Mouse (Mus musculus) heart, adult 2 months (tissue): ENCODE measurements at regions not wholly inside any gene's neighbourhood (a gene's known extent, or its start where the extent isn't known, plus 50 kb on each side); places are given as distances from the start of the nearest gene placed in this dataset.

ENCODE experiments used
- DNase-seq, 2 experiments: peaks; one replicate each; pipeline ENCODE4 v3.0.0; 2021
- H3K27ac ChIP-seq: fragments of 200-600 bp; 2 replicates; pipeline ENCODE4 v1.8.1; 2022
- H3K27me3 ChIP-seq: fragments of 200-500 bp; 2 replicates; pipeline ENCODE4 v1.6.1; 2012; ENCODE audit warnings: mild to moderate bottlenecking, low read length, inconsistent platforms, mixed read lengths; ENCODE audit not compliant: control insufficient read depth, insufficient read depth
- H3K36me3 ChIP-seq: fragments of 200-500 bp; 2 replicates; pipeline ENCODE4 v1.6.1; 2012; ENCODE audit warnings: low read length, inconsistent platforms; ENCODE audit not compliant: control insufficient read depth, insufficient read depth
- H3K4me1 ChIP-seq: fragments of 200-500 bp; 2 replicates; pipeline ENCODE4 v1.6.1; 2011; ENCODE audit warnings: low read length; ENCODE audit not compliant: control insufficient read depth, insufficient read depth
- H3K4me3 ChIP-seq: fragments of 200-600 bp; 2 replicates; pipeline ENCODE4 v1.8.1; 2022
- H3K79me2 ChIP-seq: fragments of 200-500 bp; replicated peaks from 2 replicates; pipeline ENCODE4 v1.6.1; 2012; ENCODE audit warnings: mild to moderate bottlenecking, inconsistent platforms, low read length, moderate library complexity, mixed read lengths; ENCODE audit not compliant: control insufficient read depth, insufficient read depth
- H3K9ac ChIP-seq: fragments of 200-500 bp; 2 replicates; pipeline ENCODE4 v1.6.1; 2012; ENCODE audit warnings: low read depth, mild to moderate bottlenecking, control low read depth, inconsistent platforms, low read length, mixed read lengths
- CTCF ChIP-seq: fragments of 200-600 bp; IDR thresholded peaks from 2 replicates; pipeline ENCODE4 v1.8.1; 2022; ENCODE audit warnings: antibody characterized with exemption, mild to moderate bottlenecking, moderate library complexity
- EP300 ChIP-seq: fragments of 200-500 bp; IDR thresholded peaks from 2 replicates; pipeline ENCODE4 v1.6.1; 2011; ENCODE audit warnings: low read depth, low read length, control low read depth; ENCODE audit not compliant: insufficient read depth
- POLR2A ChIP-seq: fragments of 200-500 bp; IDR thresholded peaks from 2 replicates; pipeline ENCODE4 v1.6.1; 2011; ENCODE audit warnings: mild to moderate bottlenecking, low read depth, low read length, control low read depth; ENCODE audit not compliant: insufficient read depth
- WGBS: fragments of 180-500 bp; shearing (Covaris S2); methylation state at CpG from one replicate; pipeline ENCODE4 v1.1.7; 2018; 5-methylcytosine and 5-hydroxymethylcytosine counted together
- intact Hi-C: fragments of 180-260 bp; cut with DNase I; formaldehyde crosslinking; loops from one replicate; pipeline ENCODE4 v1.15.1; 2025

DNA sequence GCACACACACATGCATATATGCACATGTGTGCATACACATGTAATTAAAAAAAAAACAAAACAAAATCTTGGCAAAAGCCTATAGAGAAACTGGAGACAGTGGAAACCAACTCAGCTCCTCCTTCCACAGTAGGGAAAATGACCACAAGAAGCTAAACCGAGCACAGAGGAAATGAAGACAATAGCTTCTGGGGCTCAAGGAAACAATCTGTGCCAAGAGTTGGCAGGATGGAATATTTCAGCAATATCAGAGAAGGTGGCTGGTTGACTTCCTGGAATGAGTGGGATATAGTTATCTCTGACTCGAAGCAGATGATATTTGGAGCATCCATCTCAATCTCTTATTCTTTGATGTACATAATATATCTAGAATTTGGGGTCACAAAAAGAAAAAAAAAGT, 163.6 kb downstream of the Cemip2 start:
- no peaks in the 10 kb centered on the region for H3K79me2 ChIP-seq
- 27% methylated on average over 2 of the region's 2 CpGs for WGBS
- peaks cover 13% of the 10 kb centered on the region for H3K4me1 ChIP-seq
- peaks cover 2% of the 10 kb centered on the region for H3K36me3 ChIP-seq
- TF ChIP-seq POLR2A (no peak), EP300 (no peak), CTCF (no peak)
- H3K9ac ChIP-seq: no peak overlapping the region; the same call in 1 of the 2 replicates
- peak overlapping the region; percentile 81 for H3K27ac ChIP-seq
- intact Hi-C loops: loop anchor here (2.0 to 10.0 kb wide), 6 partner anchors 44 to 367 kb away; no protein-coding TSS in a partner anchor
- DNase-seq: no peak
- H3K4me3 ChIP-seq: no peak overlapping the region; the same call in 1 of the 2 replicates
- no peaks in the 10 kb centered on the region for H3K27me3 ChIP-seq

DNA sequence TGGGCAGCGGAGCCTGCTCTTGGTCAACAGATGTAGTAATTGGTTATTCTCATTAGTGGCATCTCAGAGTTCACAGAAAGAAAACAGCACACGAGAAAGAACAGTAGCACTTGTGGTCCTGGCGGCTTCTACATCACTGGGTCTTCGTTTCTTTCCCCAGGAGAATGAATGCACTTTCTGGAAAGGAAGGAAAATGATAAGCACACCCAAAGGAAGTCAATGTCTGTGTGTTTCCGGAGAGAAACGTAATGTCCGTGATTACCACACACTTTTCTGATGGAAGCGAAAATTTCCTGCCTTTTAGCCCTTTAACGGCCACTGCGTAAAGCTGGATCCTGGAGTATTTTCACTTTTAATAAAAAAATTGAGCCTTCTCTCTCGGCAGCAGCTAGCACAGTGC, 164.1 kb downstream of the Cemip2 start:
- Histone ChIP-seq H3K27me3 (no peaks in the 10 kb centered on the region), H3K4me3 (peak overlapping the region; percentile 33; the same call in 1 of the 2 replicates), H3K27ac (peak overlapping the region; percentile 81), H3K4me1 (peaks cover 13% of the 10 kb centered on the region), H3K36me3 (peaks cover 2% of the 10 kb centered on the region), H3K79me2 (no peaks in the 10 kb centered on the region), H3K9ac (peak overlapping the region; percentile 51; the same call in 1 of the 2 replicates)
- TF ChIP-seq CTCF (no peak), POLR2A (peak; percentile 31; the same call in 1 of the 2 replicates), EP300 (no peak)
- 28% methylated on average over 11 of the region's 11 CpGs for WGBS
- intact Hi-C loops: loop anchor here (2.0 to 10.0 kb wide), 6 partner anchors 45 to 367 kb away; no protein-coding TSS in a partner anchor
- DNase-seq: peak; percentile 27 to 35

DNA sequence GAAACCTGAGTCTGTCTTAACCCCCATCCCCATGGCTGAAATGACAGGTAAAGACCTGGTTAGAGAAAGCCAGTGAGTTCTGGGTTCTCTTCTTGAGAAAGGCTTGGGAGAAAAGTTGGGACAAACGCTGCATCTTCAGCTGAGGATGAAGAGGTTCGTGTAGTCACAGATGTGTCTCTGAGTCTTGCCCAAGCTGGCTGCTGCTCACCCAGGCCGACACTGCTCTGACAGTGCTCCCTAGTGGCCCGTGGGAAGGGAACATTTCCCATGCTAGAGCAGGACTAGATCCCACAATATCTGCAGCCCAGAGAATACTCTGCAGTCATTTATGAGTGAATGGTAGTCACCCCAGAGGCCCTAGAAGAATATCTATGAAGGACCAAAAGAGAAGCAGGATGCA, 165.3 kb downstream of the Cemip2 start:
- intact Hi-C loops: loop anchor here (1.0 to 10.0 kb wide), 7 partner anchors 46 to 369 kb away; no protein-coding TSS in a partner anchor
- Histone ChIP-seq H3K27ac (no peak overlapping the region; the same call in none of the 2 replicates), H3K79me2 (no peaks in the 10 kb centered on the region), H3K4me1 (peaks cover 13% of the 10 kb centered on the region), H3K27me3 (no peaks in the 10 kb centered on the region), H3K36me3 (peaks cover 2% of the 10 kb centered on the region), H3K9ac (no peak overlapping the region), H3K4me3 (no peak overlapping the region)
- peak; percentile 81; the same call in 1 of the 2 replicates for TF ChIP-seq EP300
- TF ChIP-seq POLR2A: no peak
- TF ChIP-seq CTCF: peak; percentile 76
- 21% methylated on average over 4 of the region's 4 CpGs for WGBS
- peak; percentile 46 to 66 for DNase-seq

DNA sequence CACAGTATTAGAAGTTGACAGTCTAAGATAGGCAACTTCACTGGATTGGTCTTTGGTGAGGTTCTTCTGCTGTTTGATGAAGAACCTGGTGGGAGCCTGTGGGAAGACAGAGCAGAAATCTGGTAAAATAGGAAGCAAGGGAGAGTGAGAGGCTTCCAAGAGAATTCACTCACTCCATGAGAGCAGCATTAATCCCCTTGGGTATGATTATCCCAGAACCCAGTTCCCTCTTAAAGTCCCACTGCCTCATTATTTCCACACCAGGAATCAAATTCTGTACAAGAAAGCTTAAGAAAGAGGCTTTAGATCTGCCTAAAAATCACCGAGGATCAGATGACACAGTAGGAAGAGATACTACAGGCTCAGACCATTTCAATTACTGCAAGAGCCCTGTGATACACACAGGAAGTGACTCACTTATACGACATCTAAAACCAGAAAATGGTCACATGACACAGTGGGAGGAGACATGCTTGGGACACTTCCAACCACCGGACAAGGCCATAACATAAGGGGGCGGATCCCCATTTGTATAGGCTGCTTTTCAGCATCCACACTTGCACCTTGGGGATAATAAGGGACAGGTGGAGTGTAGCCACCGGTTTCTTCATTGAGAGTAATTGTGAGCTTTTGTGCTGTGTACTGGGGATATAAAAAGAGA, 168.2 kb downstream of the Cemip2 start:
- no peak overlapping the region for H3K27ac ChIP-seq
- H3K9ac ChIP-seq: no peak overlapping the region
- DNase-seq: no peak
- H3K36me3 ChIP-seq: no peaks in the 10 kb centered on the region; the same call in 1 of the 2 replicates
- H3K4me1 ChIP-seq: peaks cover 8% of the 10 kb centered on the region
- WGBS: 44% methylated on average over 5 of the region's 5 CpGs
- intact Hi-C loops: loop anchor here (10.0 kb wide), 2 partner anchors 92 to 372 kb away; no protein-coding TSS in a partner anchor
- H3K27me3 ChIP-seq: no peaks in the 10 kb centered on the region
- TF ChIP-seq CTCF: no peak
- no peak for TF ChIP-seq EP300
- no peak for TF ChIP-seq POLR2A
- no peaks in the 10 kb centered on the region for H3K79me2 ChIP-seq
- no peak overlapping the region for H3K4me3 ChIP-seq

DNA sequence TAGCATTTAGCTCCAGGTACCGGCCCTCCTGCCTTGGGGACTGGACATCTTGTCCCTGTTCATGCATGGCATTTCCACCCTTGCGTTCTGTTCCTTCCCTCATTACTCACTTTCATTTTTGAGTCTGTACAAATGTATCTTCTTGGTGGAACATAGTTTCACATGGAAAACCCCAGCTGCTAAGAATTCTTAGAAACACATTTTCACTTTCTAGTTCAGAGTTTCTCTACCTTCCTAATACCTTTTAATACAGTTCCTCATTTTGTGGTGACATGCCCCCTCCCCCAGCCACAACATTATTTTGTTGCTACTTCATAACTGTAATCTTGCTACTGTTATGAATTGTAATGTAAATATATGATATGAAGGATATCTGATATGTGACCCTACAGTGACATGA, 169.9 kb downstream of the Cemip2 start:
- WGBS: 88% methylated on average over 2 of the region's 2 CpGs
- intact Hi-C loops: loop anchor here (10.0 kb wide), 2 partner anchors 93 to 373 kb away; no protein-coding TSS in a partner anchor
- no peak overlapping the region for H3K4me3 ChIP-seq

DNA sequence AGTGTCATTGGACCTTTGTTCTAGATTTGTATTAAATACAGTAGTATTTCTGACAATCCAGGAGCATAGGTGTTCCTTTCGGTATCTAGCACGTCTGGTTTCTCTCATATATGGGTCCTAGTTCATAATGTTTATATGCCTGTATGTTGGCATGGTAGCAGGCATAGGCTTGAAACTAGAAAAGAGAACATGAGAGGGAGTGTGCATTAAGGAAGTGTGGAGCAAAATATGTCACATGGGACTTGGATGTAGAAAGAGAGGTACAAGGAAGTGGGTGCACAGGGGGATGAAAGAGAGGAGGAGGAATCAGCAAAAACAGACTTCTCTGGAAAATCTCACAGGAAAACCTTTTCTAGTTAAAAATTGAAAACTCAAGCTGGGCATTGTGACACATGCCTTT, 176.2 kb upstream of the Trpm3 start:
- TF ChIP-seq CTCF (no peak), POLR2A (no peak), EP300 (no peak)
- intact Hi-C loops: no loop called here
- Histone ChIP-seq H3K36me3 (no peaks in the 10 kb centered on the region), H3K4me1 (no peaks in the 10 kb centered on the region), H3K4me3 (no peak overlapping the region), H3K27ac (no peak overlapping the region), H3K9ac (no peak overlapping the region), H3K79me2 (no peaks in the 10 kb centered on the region), H3K27me3 (no peaks in the 10 kb centered on the region)
- 92% methylated on average over 2 of the region's 2 CpGs for WGBS
- no peak for DNase-seq

More for the DNA sequence above, 169.9 kb downstream of the Cemip2 start:
- no peaks in the 10 kb centered on the region for H3K79me2 ChIP-seq
- no peak overlapping the region for H3K9ac ChIP-seq
- H3K27ac ChIP-seq: no peak overlapping the region
- H3K4me1 ChIP-seq: peaks cover 2% of the 10 kb centered on the region; the same call in 1 of the 2 replicates
- H3K36me3 ChIP-seq: no peaks in the 10 kb centered on the region
- DNase-seq: no peak
- TF ChIP-seq POLR2A: no peak
- TF ChIP-seq CTCF: no peak
- TF ChIP-seq EP300: no peak
- no peaks in the 10 kb centered on the region for H3K27me3 ChIP-seq
